Mouse (Mus musculus) brain, embryonic 18.5 days (tissue): ENCODE measurements around the gene Lmntd2.

Source experiments
- DNase-seq: peaks from one replicate; pipeline ENCODE4 v3.0.0-alpha.2; 2012; ENCODE audit warnings: low read depth, low spot score

Gene Lmntd2

GRCm38 (mm10) chr7:141190220-141190619 is 23.7 kb downstream of the Lmntd2 start:
- DNase-seq, result no peak

DNA sequence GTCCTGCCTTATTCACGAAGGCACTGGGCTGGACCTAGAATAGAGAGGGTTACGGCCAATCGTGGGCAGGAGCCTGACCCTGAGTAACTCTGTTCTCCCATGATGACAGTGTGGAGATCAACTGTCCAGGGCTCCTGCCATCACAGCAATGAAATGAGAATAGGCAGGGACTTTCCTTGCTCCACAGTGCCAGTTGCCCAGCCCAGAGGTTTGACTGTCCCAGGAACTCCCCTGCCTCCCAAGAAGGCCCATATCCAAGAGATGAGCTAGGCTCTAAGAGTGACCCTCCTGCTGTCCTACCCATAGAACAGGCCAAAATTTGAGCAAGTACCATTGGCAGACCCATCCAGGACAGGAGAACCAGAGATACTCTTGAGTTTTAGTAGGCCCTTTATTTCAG is 25.1 kb downstream of the Lmntd2 start:
- no peak for DNase-seq

- no peak for DNase-seq
Observed at GRCm38 (mm10) chr7:141188194-141188593, 25.7 kb downstream of the Lmntd2 start.

DNA sequence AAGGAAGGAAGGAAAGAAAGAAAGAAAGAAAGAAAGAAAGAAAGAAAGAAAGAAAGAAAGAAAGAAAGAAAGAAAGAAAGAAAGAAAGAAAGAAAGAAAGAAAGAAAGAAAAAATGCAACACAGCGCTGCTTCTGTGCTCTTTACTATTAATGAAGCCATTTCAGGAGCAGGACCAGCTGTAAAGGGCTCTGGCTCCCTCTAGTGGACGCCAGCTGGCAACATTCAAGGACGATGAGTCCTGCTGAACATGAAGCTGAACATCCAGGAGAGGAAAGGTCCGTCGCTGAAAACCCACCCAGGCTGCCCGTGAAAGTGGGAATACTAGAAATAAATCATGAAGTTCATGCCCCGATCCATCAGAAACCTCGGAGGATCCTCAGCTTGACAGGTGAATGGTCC is 37.7 kb downstream of the Lmntd2 start:
- DNase-seq, result peak; percentile 76

- DNase-seq, result no peak
Observed at GRCm38 (mm10) chr7:141175068-141175467, 38.8 kb downstream of the Lmntd2 start.

DNA sequence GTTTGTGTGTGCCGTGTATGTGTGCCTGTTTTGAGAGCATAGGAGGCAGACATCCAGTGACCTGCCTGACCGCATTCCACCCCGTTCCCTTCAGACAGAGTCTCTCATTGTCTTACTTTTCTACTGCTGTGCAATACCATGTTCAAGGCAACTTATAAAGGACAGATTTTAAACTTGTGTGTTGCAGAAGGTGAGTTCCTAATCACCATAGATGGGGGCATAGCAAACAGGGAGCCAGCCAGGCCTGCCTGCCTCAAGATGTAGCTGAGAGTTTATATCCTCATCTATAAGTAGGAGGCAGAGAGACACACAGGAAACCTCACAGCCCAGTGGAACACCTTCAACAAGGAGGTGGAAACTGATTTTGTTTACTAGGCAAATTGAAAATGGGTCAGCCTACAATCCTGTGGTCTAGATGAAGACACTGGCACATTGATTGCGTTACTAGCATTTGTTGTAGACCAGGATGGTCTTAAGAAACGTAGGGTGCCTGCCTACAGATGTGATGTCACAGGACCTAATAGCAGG is 40.5 kb downstream of the Lmntd2 start:
- no peak for DNase-seq

GRCm38 (mm10) chr7:141172116-141173006 is 41.5 kb downstream of the Lmntd2 start, which contains the start of gene Rnh1:
TSS of gene Rnh1 (minus strand) at chr7:141172857.
- peak; percentile 92 for DNase-seq

DNA sequence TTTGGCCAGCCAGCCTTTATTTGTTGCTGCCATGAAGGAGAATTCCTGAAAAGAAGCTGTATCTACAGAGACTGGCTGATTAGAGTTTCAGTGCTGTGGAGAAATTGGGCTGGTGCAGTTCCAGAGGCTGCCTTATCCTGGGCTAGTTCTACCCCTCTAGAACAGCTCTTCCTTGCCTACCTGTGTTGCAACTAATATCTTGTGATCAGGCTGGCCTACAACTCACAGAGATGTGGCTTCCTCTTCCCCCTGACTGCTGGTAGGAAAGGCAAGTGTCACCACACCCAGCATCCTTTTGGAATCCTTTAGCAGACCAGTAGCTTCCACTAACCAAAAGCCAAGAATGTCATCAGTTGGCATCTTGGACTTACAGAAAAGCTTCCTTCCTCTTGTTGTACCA is 44.0 kb downstream of the Lmntd2 start:
- no peak for DNase-seq

- DNase-seq, result no peak
Observed at GRCm38 (mm10) chr7:141169300-141169699, 44.6 kb downstream of the Lmntd2 start.

DNA sequence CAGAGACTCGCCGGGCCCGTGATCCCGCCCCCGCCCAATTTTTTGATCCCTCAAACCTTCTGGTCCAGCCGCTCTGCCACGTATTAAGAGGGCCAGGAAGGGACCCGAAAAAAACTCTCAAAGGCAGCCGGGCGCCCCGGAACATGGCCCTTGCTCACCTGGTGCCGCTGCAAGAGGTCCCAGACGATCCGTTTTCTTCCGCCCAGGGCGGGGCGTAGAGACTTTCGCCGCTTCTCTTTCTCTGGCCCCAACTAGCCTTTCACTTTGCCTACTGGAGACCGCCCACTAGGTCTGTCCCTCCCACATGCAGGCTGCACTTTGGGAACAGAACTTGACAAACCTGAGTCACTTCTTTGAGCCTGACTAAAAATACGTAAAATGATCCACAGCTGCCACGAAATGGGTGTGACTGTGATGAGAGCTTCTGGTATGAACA is 45.3 kb downstream of the Lmntd2 start:
- DNase-seq, result no peak

DNA sequence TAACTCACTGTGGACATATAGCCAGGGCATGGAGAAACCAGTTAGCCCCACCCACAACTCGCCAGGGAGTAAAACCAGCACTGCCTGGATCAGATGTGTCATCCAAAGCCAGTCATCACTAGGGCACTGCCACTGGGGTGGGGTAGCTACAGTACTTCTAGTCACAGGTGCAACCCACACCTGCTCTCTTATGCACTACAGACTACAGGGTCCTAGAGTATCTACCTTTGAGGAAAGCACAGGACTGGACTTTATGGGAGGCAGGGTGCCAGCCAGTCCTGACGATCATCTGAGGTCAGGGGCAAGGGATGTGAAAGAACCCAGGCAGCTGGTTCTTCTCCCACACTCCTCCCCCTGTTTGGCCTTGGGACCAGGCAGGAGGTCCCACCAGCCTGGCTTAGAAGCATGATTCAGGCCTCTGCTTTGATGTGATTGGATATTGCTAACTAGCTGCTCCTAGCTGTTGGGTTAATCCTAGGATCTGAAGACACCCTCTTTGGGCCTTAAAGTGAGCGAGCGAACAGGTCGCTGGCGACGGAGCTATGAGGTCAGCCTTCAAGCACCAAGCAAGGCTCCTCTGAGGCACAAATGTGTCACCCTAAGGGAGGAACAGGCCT is 45.9 kb downstream of the Lmntd2 start:
- no peak for DNase-seq

DNA sequence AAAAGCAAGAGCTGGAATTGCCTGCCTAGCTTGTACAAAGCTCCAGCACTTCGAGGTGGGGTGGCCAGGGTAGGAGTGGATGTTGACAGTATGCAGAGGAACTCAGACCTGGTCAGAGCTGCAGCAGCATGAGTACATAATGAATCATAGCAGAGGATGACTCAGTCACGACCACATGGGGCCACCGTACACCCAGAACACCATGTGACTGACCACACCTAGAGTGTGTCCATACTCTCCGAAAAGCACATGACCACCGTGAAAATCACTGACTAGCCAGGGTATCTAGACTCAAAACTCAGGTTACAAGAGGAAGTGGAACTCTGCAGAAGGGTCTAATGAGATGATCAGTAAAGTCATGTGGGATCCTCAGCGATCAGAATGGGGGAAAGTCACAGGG is 49.0 kb downstream of the Lmntd2 start:
- DNase-seq, result no peak

DNA sequence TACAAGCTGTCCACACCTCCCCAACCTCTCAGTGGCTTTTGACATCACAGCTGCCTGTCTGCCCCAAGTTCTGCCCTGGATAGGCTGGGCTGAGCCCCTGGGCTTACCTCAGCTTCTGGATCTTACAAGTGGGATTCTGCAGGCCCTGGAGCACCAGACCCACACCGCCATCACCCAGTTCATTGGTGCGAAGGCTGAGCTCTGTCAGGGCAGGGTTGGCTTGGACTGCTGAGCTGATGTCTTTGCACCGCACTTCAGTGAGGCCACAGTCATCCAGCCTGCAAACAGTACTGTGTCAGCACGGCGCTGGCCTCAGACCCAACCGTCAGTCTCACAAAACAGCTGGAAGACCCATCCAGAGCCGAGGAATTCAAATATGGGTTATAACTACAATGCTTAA is 49.5 kb downstream of the Lmntd2 start:
- DNase-seq, result no peak
